Mouse (Mus musculus) intestine, embryonic 16.5 days (tissue): ENCODE measurements at regions not wholly inside any gene's neighbourhood (a gene's known extent, or its start where the extent isn't known, plus 50 kb on each side); places are given as distances from the start of the nearest gene placed in this dataset.
A peak's percentile ranks its signal among the peaks of the same experiment; 100 is the strongest.
"Not testable (repeated sequence)": the region's sequence is repeated elsewhere in the genome, so short reads cannot be mapped to it uniquely, and the experiment has no call there.

Source experiments
- ATAC-seq: fragments of 200-750 bp; cut with Nextera tagmentation; 2 replicates; pipeline ENCODE4 v1.8.0; 2017; ENCODE audit warnings: moderate TSS enrichment, moderate library complexity
- H3K27ac ChIP-seq: fragments of 300-500 bp; sonication (generic); 2 replicates; pipeline ENCODE4 v1.5.1; 2014; ENCODE audit warnings: mild to moderate bottlenecking, low read length
- H3K27me3 ChIP-seq: fragments of 300-500 bp; sonication (generic); replicated peaks from 2 replicates; pipeline ENCODE4 v1.6.1; 2014; ENCODE audit warnings: low read length, control low read depth, mixed read lengths; ENCODE audit not compliant: control insufficient read depth, insufficient read depth
- H3K36me3 ChIP-seq: fragments of 300-500 bp; sonication (generic); 2 replicates; pipeline ENCODE4 v1.6.1; 2014; ENCODE audit warnings: low read length, control low read depth; ENCODE audit not compliant: control insufficient read depth, insufficient read depth
- H3K4me1 ChIP-seq: fragments of 300-500 bp; sonication (generic); 2 replicates; pipeline ENCODE4 v1.6.1; 2014; ENCODE audit warnings: low read length, control low read depth, mixed read lengths; ENCODE audit not compliant: control insufficient read depth, insufficient read depth
- H3K4me2 ChIP-seq: fragments of 300-500 bp; sonication (generic); 2 replicates; pipeline ENCODE4 v1.6.1; 2014; ENCODE audit warnings: low read depth, low read length, control low read depth
- H3K4me3 ChIP-seq: fragments of 300-500 bp; sonication (generic); 2 replicates; pipeline ENCODE4 v1.5.1; 2014; ENCODE audit warnings: mild to moderate bottlenecking, low read length
- H3K9ac ChIP-seq: fragments of 300-500 bp; sonication (generic); 2 replicates; pipeline ENCODE4 v1.6.1; 2014; ENCODE audit warnings: low read depth, low read length
- H3K9me3 ChIP-seq: fragments of 300-500 bp; sonication (generic); 2 replicates; pipeline ENCODE4 v1.6.1; 2016; ENCODE audit warnings: low read length, control low read depth; ENCODE audit not compliant: control insufficient read depth
- WGBS: fragments of 180-500 bp; shearing (Covaris S2); extraction: QIAGEN DNeasy Blood & Tissue Kit; methylation state at CpG from one replicate; pipeline ENCODE4 v1.1.7; 2014; 5-methylcytosine and 5-hydroxymethylcytosine counted together

- H3K4me3 ChIP-seq: peak overlapping the region; percentile 27
- peak overlapping the region; percentile 50 for H3K4me2 ChIP-seq
- H3K4me1 ChIP-seq, H3K9me3 ChIP-seq, H3K9ac ChIP-seq, H3K27me3 ChIP-seq, H3K27ac ChIP-seq, H3K36me3 ChIP-seq: not testable (repeated sequence)
- peak; percentile 88 for ATAC-seq
- 4% methylated on average over 14 of the region's 14 CpGs for WGBS
Measured at GRCm38 (mm10) chr10:86636953-86637376, 68.3 kb downstream of the Hsp90b1 start.

- not testable (repeated sequence) for H3K36me3 ChIP-seq, H3K27ac ChIP-seq, H3K4me1 ChIP-seq, ATAC-seq, H3K27me3 ChIP-seq, H3K9me3 ChIP-seq, H3K9ac ChIP-seq
- 29% methylated on average over 6 of the region's 6 CpGs for WGBS
- Histone ChIP-seq H3K4me2 (peak overlapping the region; percentile 50), H3K4me3 (0 out of 2 replicates have a peak overlapping the region, but pooled peaks have one; percentile 27)
Measured at GRCm38 (mm10) chr10:86636515-86636914, 68.8 kb downstream of the Hsp90b1 start.

GRCm38 (mm10) chr10:86626734-86627133 is 78.6 kb downstream of the Hsp90b1 start:
- H3K36me3 ChIP-seq, H3K4me2 ChIP-seq, H3K4me3 ChIP-seq, ATAC-seq, H3K27me3 ChIP-seq, H3K9me3 ChIP-seq, H3K27ac ChIP-seq, H3K4me1 ChIP-seq, H3K9ac ChIP-seq: not testable (repeated sequence)

GRCm38 (mm10) chr10:86617958-86618664 is 87.2 kb downstream of the Hsp90b1 start:
- ATAC-seq, H3K4me1 ChIP-seq, H3K36me3 ChIP-seq, H3K27me3 ChIP-seq, H3K27ac ChIP-seq, H3K9me3 ChIP-seq, H3K4me2 ChIP-seq, H3K9ac ChIP-seq, H3K4me3 ChIP-seq: not testable (repeated sequence)
- 75% methylated on average over 6 of the region's 6 CpGs for WGBS

GRCm38 (mm10) chr10:86612341-86612740 is 93.0 kb downstream of the Hsp90b1 start:
- H3K9ac ChIP-seq, H3K4me3 ChIP-seq, ATAC-seq, H3K27me3 ChIP-seq, H3K9me3 ChIP-seq, H3K4me2 ChIP-seq, H3K27ac ChIP-seq, H3K4me1 ChIP-seq, H3K36me3 ChIP-seq: not testable (repeated sequence)
- 25% methylated on average over 1 of the region's 1 CpGs for WGBS

GRCm38 (mm10) chr10:86610027-86610426 is 95.3 kb downstream of the Hsp90b1 start:
- H3K9ac ChIP-seq, H3K27ac ChIP-seq, ATAC-seq, H3K4me1 ChIP-seq, H3K4me2 ChIP-seq, H3K36me3 ChIP-seq, H3K27me3 ChIP-seq, H3K4me3 ChIP-seq, H3K9me3 ChIP-seq: not testable (repeated sequence)
- WGBS: 57% methylated on average over 2 of the region's 2 CpGs

- H3K9ac ChIP-seq, H3K36me3 ChIP-seq, H3K9me3 ChIP-seq, H3K27ac ChIP-seq, H3K4me2 ChIP-seq, H3K4me1 ChIP-seq, H3K27me3 ChIP-seq, ATAC-seq, H3K4me3 ChIP-seq: not testable (repeated sequence)
- WGBS: 39% methylated on average over 7 of the region's 7 CpGs
Measured at GRCm38 (mm10) chr10:86600843-86601242, 102.1 kb upstream of the Syn3 start.

- H3K9me3 ChIP-seq, H3K4me2 ChIP-seq, H3K27ac ChIP-seq, H3K36me3 ChIP-seq, H3K4me1 ChIP-seq, H3K27me3 ChIP-seq, ATAC-seq, H3K9ac ChIP-seq, H3K4me3 ChIP-seq: not testable (repeated sequence)
- 89% methylated on average over 7 of the region's 7 CpGs for WGBS
Measured at GRCm38 (mm10) chr10:86599991-86600390, 101.3 kb upstream of the Syn3 start.

- WGBS: 84% methylated on average over 2 of the region's 2 CpGs
- H3K4me3 ChIP-seq, ATAC-seq: not testable (repeated sequence)
Measured at GRCm38 (mm10) chr10:86590211-86590610, 91.5 kb upstream of the Syn3 start.

GRCm38 (mm10) chr10:86566875-86567274 is 68.2 kb upstream of the Syn3 start:
- H3K9me3 ChIP-seq, H3K4me2 ChIP-seq, H3K9ac ChIP-seq, H3K36me3 ChIP-seq, H3K4me3 ChIP-seq, H3K4me1 ChIP-seq, H3K27ac ChIP-seq, ATAC-seq, H3K27me3 ChIP-seq: not testable (repeated sequence)
- 47% methylated on average over 2 of the region's 2 CpGs for WGBS

More at GRCm38 (mm10) chr10:86590211-86590610, 91.5 kb upstream of the Syn3 start:
- not testable (repeated sequence) for H3K9me3 ChIP-seq, H3K9ac ChIP-seq, H3K4me1 ChIP-seq, H3K27ac ChIP-seq, H3K36me3 ChIP-seq, H3K4me2 ChIP-seq, H3K27me3 ChIP-seq
